Mouse (Mus musculus) liver, adult 2 months (tissue): ENCODE results near the gene Dnm3.

Experiments
- CTCF ChIP-seq: fragments of 200-500 bp; IDR thresholded peaks from 2 replicates; pipeline ENCODE4 v1.5.1; 2011; ENCODE audit warnings: low read depth, low read length, control low read depth
- POLR2A ChIP-seq: fragments of 200-500 bp; IDR thresholded peaks from 2 replicates; pipeline ENCODE4 v1.6.1; 2011; ENCODE audit warnings: low read length, control low read depth; ENCODE audit not compliant: insufficient read depth; ENCODE audit errors: extremely low read depth

GRCm38 (mm10) chr1:162074626-162075410 lies 403.0 kb downstream of the Dnm3 start:
- TF ChIP-seq CTCF (no peak), POLR2A (no peak)
